Mouse (Mus musculus) cerebellum, adult 2 months (tissue): ENCODE data around the gene Ccdc137.

Experiments
- CTCF ChIP-seq: fragments of 200-500 bp; IDR thresholded peaks from 2 replicates; pipeline ENCODE4 v1.5.1; 2011; ENCODE audit warnings: low read depth, mild to moderate bottlenecking, control low read depth, low read length, moderate library complexity, borderline replicate concordance; ENCODE audit not compliant: insufficient read depth
- POLR2A ChIP-seq: fragments of 200-500 bp; IDR thresholded peaks from 2 replicates; pipeline ENCODE4 v1.6.1; 2011; ENCODE audit warnings: low read length, control low read depth, borderline replicate concordance; ENCODE audit not compliant: insufficient read depth

- TF ChIP-seq POLR2A (no peak), CTCF (no peak)
Measured at GRCm38 (mm10) chr11:120447179-120447578, 10.7 kb upstream of the Ccdc137 start.
